Mouse (Mus musculus): ENCODE data around the gene Ftl1. TPM values are rescaled to one million over a fixed set of nuclear protein-coding genes. Genes with fewer than 3 reads are reported as not detected.
A peak's percentile ranks its signal among the peaks of the same experiment; 100 is the strongest.

Gene Ftl1
- polyA plus RNA-seq, 1 experiment from 2014 or later = 5,518 TPM

DNA sequence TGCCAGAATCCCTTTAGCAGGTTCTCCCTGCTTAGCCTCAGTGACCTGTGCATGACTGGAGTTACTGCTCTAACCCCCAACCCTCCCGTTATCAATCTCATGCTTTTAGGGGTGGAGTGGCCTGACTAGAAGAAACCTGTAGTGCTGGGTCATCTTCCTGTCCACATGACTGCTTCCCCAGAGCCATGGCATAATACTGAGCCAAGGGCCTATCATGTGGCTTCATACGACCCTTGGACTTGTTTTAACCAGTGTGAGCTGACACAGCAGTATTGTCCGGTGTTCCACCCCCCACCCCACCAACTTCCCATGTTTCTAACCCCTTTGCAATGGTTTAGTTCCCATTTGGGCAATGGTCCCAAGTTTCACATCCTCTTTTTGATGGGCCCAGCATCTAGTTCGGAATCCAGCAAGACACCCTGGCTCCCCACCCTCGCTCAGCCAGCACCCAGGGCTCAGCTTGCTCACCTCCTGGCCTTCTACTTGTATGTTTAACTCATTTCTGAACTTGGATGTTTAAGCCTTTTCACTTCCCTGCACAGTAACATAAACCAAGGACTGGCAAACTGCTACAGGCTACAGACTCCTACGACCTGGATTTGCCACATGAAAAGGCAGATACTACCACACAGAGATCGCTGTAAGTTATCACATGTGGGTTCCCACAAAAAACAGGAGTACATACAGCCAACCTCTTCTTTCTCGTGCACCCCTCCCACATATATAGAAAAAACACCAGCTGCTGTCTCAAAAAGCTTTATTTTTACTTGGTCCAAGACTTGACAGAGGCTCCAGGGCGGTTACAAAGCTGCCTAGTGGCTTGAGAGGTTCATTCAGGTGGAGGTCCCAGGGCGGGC, 2.3 kb downstream of the Ftl1 start:
- peak; percentile 35 for ATAC-seq
- Histone ChIP-seq H3K4me1 (ENCODE audit: insufficient read depth) (peaks cover 34% of the 10 kb centered on the region), H3K27ac (ENCODE audit: low read depth) (peak overlapping the region; percentile 98), H3K27me3 (ENCODE audit: insufficient read depth, low read length) (no peaks in the 10 kb centered on the region), H3K9me3 (ENCODE audit: low read length) (no peaks in the 10 kb centered on the region), H3K9ac (replicated peaks) (peak overlapping the region; percentile 77), H3K36me3 (replicated peaks; ENCODE audit: insufficient read depth, low read length) (peaks cover 31% of the 10 kb centered on the region), H3K4me2 (ENCODE audit: low read depth, low read length) (peak overlapping the region; percentile 79), H3K4me3 (ENCODE audit: low read depth, low read length) (peak overlapping the region; percentile 68)
- peak; percentile 72 for TF ChIP-seq EP300 (IDR thresholded peaks at IDR 0.05; ENCODE audit: low read depth)
- no peak for TF ChIP-seq CTCF (IDR thresholded peaks at IDR 0.05; ENCODE audit: low read depth)
- WGBS (ENCODE audit: insufficient replicate concordance) = 29% methylated on average over 9 of the region's 10 CpGs
- peak; percentile 65 for DNase-seq

- DNase-seq = no peak
- H3K27ac ChIP-seq (ENCODE audit: low read depth) = peak overlapping the region; percentile 98
- H3K9ac ChIP-seq (replicated peaks) = peak overlapping the region; percentile 28
- no peak for TF ChIP-seq CTCF (IDR thresholded peaks at IDR 0.05; ENCODE audit: low read depth)
- no peak for TF ChIP-seq EP300 (IDR thresholded peaks at IDR 0.05; ENCODE audit: low read depth)
- H3K4me1 ChIP-seq (ENCODE audit: insufficient read depth) = peaks cover 33% of the 10 kb centered on the region
- peak overlapping the region; percentile 79 for H3K4me2 ChIP-seq (ENCODE audit: low read depth, low read length)
- no peaks in the 10 kb centered on the region for H3K9me3 ChIP-seq (ENCODE audit: low read length)
- H3K4me3 ChIP-seq (ENCODE audit: low read depth, low read length) = peak overlapping the region; percentile 68; the same call in 1 of the 2 replicates
- WGBS (ENCODE audit: insufficient replicate concordance) = 48% methylated on average over 9 of the region's 9 CpGs
- no peaks in the 10 kb centered on the region for H3K27me3 ChIP-seq (ENCODE audit: insufficient read depth, low read length)
- no peak; the same call in none of the 2 replicates for ATAC-seq
- H3K36me3 ChIP-seq (replicated peaks; ENCODE audit: insufficient read depth, low read length) = peaks cover 30% of the 10 kb centered on the region
Measured at GRCm38 (mm10) chr7:45456721-45457203, 2.9 kb downstream of the Ftl1 start.

GRCm38 (mm10) chr7:45455932-45456696, 3.6 kb downstream of the Ftl1 start:
- TF ChIP-seq EP300 (IDR thresholded peaks at IDR 0.05; ENCODE audit: low read depth) (no peak), CTCF (IDR thresholded peaks at IDR 0.05; ENCODE audit: low read depth) (no peak)
- no peaks in the 10 kb centered on the region for H3K27me3 ChIP-seq (ENCODE audit: insufficient read depth, low read length)
- ATAC-seq (no peak), DNase-seq (no peak)
- peak overlapping the region; percentile 79; the same call in 1 of the 2 replicates for H3K4me2 ChIP-seq (ENCODE audit: low read depth, low read length)
- H3K9me3 ChIP-seq (ENCODE audit: low read length) = no peaks in the 10 kb centered on the region
- H3K27ac ChIP-seq (ENCODE audit: low read depth) = peak overlapping the region; percentile 98
- peak overlapping the region; percentile 28; the same call in 1 of the 2 replicates for H3K9ac ChIP-seq (replicated peaks)
- peaks cover 28% of the 10 kb centered on the region for H3K4me1 ChIP-seq (ENCODE audit: insufficient read depth)
- H3K36me3 ChIP-seq (replicated peaks; ENCODE audit: insufficient read depth, low read length) = peaks cover 28% of the 10 kb centered on the region
- H3K4me3 ChIP-seq (ENCODE audit: low read depth, low read length) = no peak overlapping the region
- 79% methylated on average over 13 of the region's 13 CpGs for WGBS (ENCODE audit: insufficient replicate concordance)

- Histone ChIP-seq H3K27ac (ENCODE audit: low read depth) (no peak overlapping the region), H3K9me3 (ENCODE audit: low read length) (no peaks in the 10 kb centered on the region)
- TF ChIP-seq EP300 (IDR thresholded peaks at IDR 0.05; ENCODE audit: low read depth) = no peak
- no peak for TF ChIP-seq CTCF (IDR thresholded peaks at IDR 0.05; ENCODE audit: low read depth)
Measured at GRCm38 (mm10) chr7:45454971-45455370, 4.7 kb downstream of the Ftl1 start.

GRCm38 (mm10) chr7:45451344-45451982, 8.2 kb downstream of the Ftl1 start:
- WGBS (ENCODE audit: insufficient replicate concordance) = 58% methylated on average over 23 of the region's 23 CpGs
- H3K4me2 ChIP-seq (ENCODE audit: low read depth, low read length) = no peak overlapping the region
- H3K27ac ChIP-seq (ENCODE audit: low read depth) = no peak overlapping the region

More at GRCm38 (mm10) chr7:45454971-45455370, 4.7 kb downstream of the Ftl1 start:
- Histone ChIP-seq H3K4me3 (ENCODE audit: low read depth, low read length) (no peak overlapping the region), H3K4me2 (ENCODE audit: low read depth, low read length) (no peak overlapping the region), H3K9ac (replicated peaks) (no peak overlapping the region), H3K27me3 (ENCODE audit: insufficient read depth, low read length) (no peaks in the 10 kb centered on the region), H3K4me1 (ENCODE audit: insufficient read depth) (peaks cover 18% of the 10 kb centered on the region), H3K36me3 (replicated peaks; ENCODE audit: insufficient read depth, low read length) (peaks cover 28% of the 10 kb centered on the region)
- ATAC-seq (no peak), DNase-seq (no peak)
- WGBS (ENCODE audit: insufficient replicate concordance) = 89% methylated on average over 15 of the region's 15 CpGs

More at GRCm38 (mm10) chr7:45451344-45451982, 8.2 kb downstream of the Ftl1 start:
- Histone ChIP-seq H3K4me3 (ENCODE audit: low read depth, low read length) (no peak overlapping the region), H3K36me3 (replicated peaks; ENCODE audit: insufficient read depth, low read length) (peaks cover 15% of the 10 kb centered on the region; the same call in 1 of the 2 replicates), H3K4me1 (ENCODE audit: insufficient read depth) (no peaks in the 10 kb centered on the region), H3K9ac (replicated peaks) (no peak overlapping the region), H3K9me3 (ENCODE audit: low read length) (no peaks in the 10 kb centered on the region), H3K27me3 (ENCODE audit: insufficient read depth, low read length) (no peaks in the 10 kb centered on the region)
- TF ChIP-seq CTCF (IDR thresholded peaks at IDR 0.05; ENCODE audit: low read depth) = peak; percentile 96
- TF ChIP-seq EP300 (IDR thresholded peaks at IDR 0.05; ENCODE audit: low read depth) = no peak
- DNase-seq (peak; percentile 89), ATAC-seq (peak; percentile 80)

All from liver, postnatal 0 days (tissue).